Mouse (Mus musculus): Measurements from ENCODE around the gene Gdpd5. TPM values are rescaled to one million over a fixed set of nuclear protein-coding genes. Genes with fewer than 3 reads are reported as not detected.
A peak's percentile ranks its signal among the peaks of the same experiment; 100 is the strongest.

Gene Gdpd5
- total RNA-seq (2014; fragmentation: Nextera tagmentation) (0.24 TPM in 1 of 2 replicates, not detected in the other), total RNA-seq (2017) (0.23 and 0.49 TPM in 2 replicates), polyA plus RNA-seq (2012) (0.02 and 0.16 TPM in 2 replicates)

DNA sequence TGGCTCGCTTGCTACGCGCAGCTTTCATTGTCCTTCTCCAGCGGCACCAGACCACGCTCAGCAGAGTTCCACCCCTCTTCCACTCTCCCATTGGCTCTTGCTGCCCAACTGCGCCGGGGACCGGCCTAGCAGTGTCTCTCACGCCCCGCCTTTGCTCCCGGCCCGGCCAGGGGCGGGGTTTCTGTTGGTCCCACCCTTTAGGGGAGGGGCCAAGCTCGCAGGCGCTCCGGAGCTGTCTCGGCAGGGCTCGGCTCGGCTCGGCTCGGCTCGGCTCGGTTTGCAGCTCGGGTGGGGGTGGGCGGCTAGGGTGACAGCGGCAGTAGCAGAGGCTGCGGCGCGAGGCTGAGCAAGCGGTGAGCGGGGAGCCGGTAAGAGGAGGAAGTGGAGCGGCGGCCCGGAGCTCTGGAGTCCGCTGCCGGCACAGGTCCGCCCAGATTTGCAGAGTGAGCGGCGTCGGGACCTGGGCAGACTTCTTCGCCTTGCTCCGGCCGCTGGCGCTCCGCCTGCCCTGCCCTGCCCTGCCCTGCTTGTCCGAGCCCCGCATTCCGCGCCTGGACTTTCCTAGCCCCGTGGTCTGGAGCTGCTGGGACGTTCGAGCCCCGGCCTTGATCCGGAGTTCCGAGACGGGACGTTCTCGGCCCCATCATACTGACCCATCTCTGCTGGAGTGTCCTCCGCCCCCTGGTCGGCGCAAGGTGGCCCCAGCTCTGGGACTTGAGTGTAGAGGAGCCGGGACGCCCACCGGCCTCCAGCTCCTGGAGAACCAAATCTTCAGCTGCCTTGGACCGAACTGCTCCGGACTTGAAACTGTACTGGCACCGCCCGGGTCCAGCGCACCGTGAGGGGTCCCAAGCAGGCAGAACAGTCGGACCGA lies at the start of gene Gdpd5:
TSS of gene Gdpd5 (plus strand) at position 201 of the 874 bp plus-strand sequence.
- TF ChIP-seq GATA1 (IDR thresholded peaks at IDR 0.05; ENCODE audit: borderline replicate concordance, low read length) = no peak
- no peak for TF ChIP-seq TAL1 (conservative IDR thresholded peaks at IDR 0.05; ENCODE audit: low read depth, low read length)
- TF ChIP-seq GATA2 (IDR thresholded peaks at IDR 0.05; ENCODE audit: borderline replicate concordance, low read depth, low read length) = no peak
- no peak for TF ChIP-seq POLR2AphosphoS5 (IDR thresholded peaks at IDR 0.05; ENCODE audit: insufficient replicate concordance, low read depth, low read length)
- no peak for TF ChIP-seq CTCF (IDR thresholded peaks at IDR 0.05; ENCODE audit: low read depth, low read length)
- peaks cover 4% of the 10 kb centered on the region for H3K9me3 ChIP-seq (replicated peaks)

DNA sequence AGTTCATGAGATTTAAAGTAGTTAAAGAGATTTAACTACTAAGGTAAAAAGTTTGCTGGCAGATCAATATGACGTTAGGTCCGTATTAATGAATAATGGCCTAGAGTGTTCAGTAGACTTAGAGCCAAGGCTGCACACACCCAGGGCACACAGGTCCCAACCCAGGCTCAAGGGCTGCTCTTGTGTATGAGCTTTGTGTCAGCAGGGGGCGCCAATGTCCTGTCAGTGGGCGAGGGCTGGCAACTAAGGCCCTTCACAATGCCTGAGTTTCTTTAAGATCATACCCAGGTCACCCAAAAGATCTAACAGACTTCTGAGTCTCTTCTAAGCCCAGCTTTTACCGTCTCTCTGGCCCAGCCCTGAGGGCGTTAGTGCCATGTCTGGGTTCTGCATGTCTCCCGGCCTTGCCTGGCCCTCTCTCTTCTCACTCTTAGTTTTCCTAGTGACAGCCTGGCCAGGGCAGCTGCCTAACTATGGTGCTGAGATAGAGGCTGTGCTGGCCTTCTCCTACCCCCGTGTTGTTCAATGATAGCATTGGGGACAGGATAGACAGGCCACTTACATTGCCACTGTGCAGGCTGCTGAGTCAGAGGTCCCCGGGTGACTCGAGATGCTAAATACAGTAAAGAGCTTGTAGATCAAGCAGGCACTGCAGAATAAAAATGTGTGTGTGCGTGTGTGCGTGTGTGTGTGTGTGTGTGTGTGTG lies 48.3 kb upstream of the Gdpd5 start:
- Histone ChIP-seq H3K4me3 (ENCODE audit: low read depth, low read length) (no peak overlapping the region), H3K36me3 (replicated peaks) (no peaks in the 10 kb centered on the region), H3K9me3 (replicated peaks) (no peaks in the 10 kb centered on the region), H3K27me3 (ENCODE audit: insufficient read depth, low read length) (peaks cover 6% of the 10 kb centered on the region), H3K4me1 (ENCODE audit: insufficient read depth, low read depth, low read length) (no peaks in the 10 kb centered on the region)
- ATAC-seq (ENCODE audit: extremely low read depth, insufficient number of reproducible peaks, low FRiP score, poor library complexity, severe bottlenecking) = no peak
- DNase-seq (ENCODE audit: low spot score) = peak; percentile 12
- TF ChIP-seq CTCF (IDR thresholded peaks at IDR 0.05; ENCODE audit: low read depth, low read length) (0 out of 2 replicates have a peak, but pooled peaks have one; percentile 7), GATA2 (IDR thresholded peaks at IDR 0.05; ENCODE audit: borderline replicate concordance, low read depth, low read length) (no peak)

More for the DNA sequence above, at the start of gene Gdpd5:
- peaks cover 60% of the 10 kb centered on the region for H3K27me3 ChIP-seq (ENCODE audit: insufficient read depth, low read length)
- ATAC-seq (ENCODE audit: extremely low read depth, insufficient number of reproducible peaks, low FRiP score, poor library complexity, severe bottlenecking) (peak; percentile 96), DNase-seq (ENCODE audit: low spot score) (peak; percentile 87)
- H3K4me3 ChIP-seq (ENCODE audit: low read depth, low read length) = peak within 1 kb of the TSS; percentile 69; the same call in 1 of the 2 replicates
- peaks cover 19% of the 10 kb centered on the region for H3K4me1 ChIP-seq (ENCODE audit: insufficient read depth, low read depth, low read length)
- H3K36me3 ChIP-seq (replicated peaks) = no peaks in the 10 kb centered on the region

- Histone ChIP-seq H3K9me3 (replicated peaks) (no peaks in the 10 kb centered on the region), H3K4me1 (ENCODE audit: insufficient read depth, low read depth, low read length) (no peaks in the 10 kb centered on the region), H3K27me3 (ENCODE audit: insufficient read depth, low read length) (peaks cover 26% of the 10 kb centered on the region), H3K36me3 (replicated peaks) (no peaks in the 10 kb centered on the region), H3K4me3 (ENCODE audit: low read depth, low read length) (no peak overlapping the region)
- TF ChIP-seq TAL1 (conservative IDR thresholded peaks at IDR 0.05; ENCODE audit: low read depth, low read length) (no peak), CTCF (IDR thresholded peaks at IDR 0.05; ENCODE audit: low read depth, low read length) (no peak), GATA1 (IDR thresholded peaks at IDR 0.05; ENCODE audit: borderline replicate concordance, low read length) (no peak), POLR2AphosphoS5 (IDR thresholded peaks at IDR 0.05; ENCODE audit: insufficient replicate concordance, low read depth, low read length) (no peak), GATA2 (IDR thresholded peaks at IDR 0.05; ENCODE audit: borderline replicate concordance, low read depth, low read length) (no peak)
- DNase-seq (ENCODE audit: low spot score) = no peak
- no peak for ATAC-seq (ENCODE audit: extremely low read depth, insufficient number of reproducible peaks, low FRiP score, poor library complexity, severe bottlenecking)
These were observed 40.5 kb upstream of the Gdpd5 start for GRCm38 (mm10) chr7:99340736-99341135.

- Histone ChIP-seq H3K4me3 (ENCODE audit: low read depth, low read length) (no peak overlapping the region), H3K36me3 (replicated peaks) (no peaks in the 10 kb centered on the region), H3K4me1 (ENCODE audit: insufficient read depth, low read depth, low read length) (no peaks in the 10 kb centered on the region), H3K9me3 (replicated peaks) (no peaks in the 10 kb centered on the region), H3K27me3 (ENCODE audit: insufficient read depth, low read length) (peaks cover 29% of the 10 kb centered on the region)
- TF ChIP-seq POLR2AphosphoS5 (IDR thresholded peaks at IDR 0.05; ENCODE audit: insufficient replicate concordance, low read depth, low read length) = no peak
- no peak for TF ChIP-seq GATA1 (IDR thresholded peaks at IDR 0.05; ENCODE audit: borderline replicate concordance, low read length)
- DNase-seq (ENCODE audit: low spot score) = no peak
- ATAC-seq (ENCODE audit: extremely low read depth, insufficient number of reproducible peaks, low FRiP score, poor library complexity, severe bottlenecking) = no peak
These were observed 37.6 kb upstream of the Gdpd5 start for GRCm38 (mm10) chr7:99343577-99343976.

- no peaks in the 10 kb centered on the region for H3K36me3 ChIP-seq (replicated peaks)
- DNase-seq (ENCODE audit: low spot score) = no peak
- no peaks in the 10 kb centered on the region for H3K4me1 ChIP-seq (ENCODE audit: insufficient read depth, low read depth, low read length)
- TF ChIP-seq GATA1 (IDR thresholded peaks at IDR 0.05; ENCODE audit: borderline replicate concordance, low read length) = no peak
- TF ChIP-seq CTCF (IDR thresholded peaks at IDR 0.05; ENCODE audit: low read depth, low read length) = no peak
- no peak for TF ChIP-seq TAL1 (conservative IDR thresholded peaks at IDR 0.05; ENCODE audit: low read depth, low read length)
- ATAC-seq (ENCODE audit: extremely low read depth, insufficient number of reproducible peaks, low FRiP score, poor library complexity, severe bottlenecking) = no peak
- peaks cover 36% of the 10 kb centered on the region for H3K27me3 ChIP-seq (ENCODE audit: insufficient read depth, low read length)
- H3K9me3 ChIP-seq (replicated peaks) = no peaks in the 10 kb centered on the region
- H3K4me3 ChIP-seq (ENCODE audit: low read depth, low read length) = no peak overlapping the region
These were observed 33.9 kb upstream of the Gdpd5 start for GRCm38 (mm10) chr7:99347268-99347667.

DNA sequence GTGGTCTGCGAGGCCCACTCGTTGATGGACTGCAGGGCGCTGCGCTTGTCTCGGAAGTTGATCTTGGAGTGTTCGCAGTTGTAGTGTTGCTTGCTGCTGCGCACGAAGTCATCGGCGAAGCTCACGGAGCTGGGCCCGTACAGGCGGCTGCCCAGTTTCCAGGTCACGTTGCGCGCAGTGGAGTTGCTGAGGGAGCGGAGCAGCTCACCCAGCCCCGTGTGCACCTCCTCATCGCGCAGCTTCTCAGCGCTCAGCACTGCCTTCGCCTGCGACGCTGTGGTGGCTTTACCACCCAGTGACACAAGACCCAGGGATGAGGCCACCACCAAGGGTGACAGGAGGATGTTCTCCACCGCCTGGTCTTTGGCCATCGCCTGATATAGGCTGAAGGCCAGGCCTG lies 32.3 kb upstream of the Gdpd5 start:
- Histone ChIP-seq H3K36me3 (replicated peaks) (no peaks in the 10 kb centered on the region), H3K27me3 (ENCODE audit: insufficient read depth, low read length) (peaks cover 41% of the 10 kb centered on the region), H3K4me1 (ENCODE audit: insufficient read depth, low read depth, low read length) (no peaks in the 10 kb centered on the region), H3K4me3 (ENCODE audit: low read depth, low read length) (no peak overlapping the region), H3K9me3 (replicated peaks) (no peaks in the 10 kb centered on the region)
- TF ChIP-seq GATA2 (IDR thresholded peaks at IDR 0.05; ENCODE audit: borderline replicate concordance, low read depth, low read length) (no peak), TAL1 (conservative IDR thresholded peaks at IDR 0.05; ENCODE audit: low read depth, low read length) (no peak), CTCF (IDR thresholded peaks at IDR 0.05; ENCODE audit: low read depth, low read length) (no peak), POLR2AphosphoS5 (IDR thresholded peaks at IDR 0.05; ENCODE audit: insufficient replicate concordance, low read depth, low read length) (no peak), GATA1 (IDR thresholded peaks at IDR 0.05; ENCODE audit: borderline replicate concordance, low read length) (no peak)
- no peak for ATAC-seq (ENCODE audit: extremely low read depth, insufficient number of reproducible peaks, low FRiP score, poor library complexity, severe bottlenecking)
- no peak for DNase-seq (ENCODE audit: low spot score)
